Mouse (Mus musculus): ENCODE measurements around the gene Gm45783. TPM values are rescaled to one million over a fixed set of nuclear protein-coding genes. Genes with fewer than 3 reads are reported as not detected.
"Not testable (repeated sequence)": the region's sequence is repeated elsewhere in the genome, so short reads cannot be mapped to it uniquely, and the experiment has no call there.

Gene Gm45783
- not detected in 2 replicates for polyA plus RNA-seq (2011; ENCODE audit: insufficient read depth, insufficient read length, low read depth, missing spikeins)

DNA sequence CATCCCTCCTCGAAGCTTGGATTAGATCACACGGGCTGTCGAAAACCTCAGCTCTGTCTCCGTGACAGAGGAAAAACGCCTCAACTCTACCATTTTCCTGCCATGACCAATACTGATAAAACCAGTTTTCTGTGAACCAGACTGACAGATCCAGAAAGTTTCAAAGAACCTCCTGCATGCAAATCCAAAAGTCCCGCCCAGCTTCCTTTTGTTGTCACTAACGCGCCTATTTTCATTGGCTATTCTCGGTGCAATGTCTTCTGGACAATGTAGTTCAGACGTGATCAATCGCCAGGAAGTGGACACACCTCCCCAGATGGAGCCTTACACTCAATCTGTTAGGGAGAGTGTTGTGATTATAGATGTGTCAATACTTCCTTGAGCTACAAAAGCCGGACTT is at the start of gene Gm45783:
Gm45783 (minus strand) TSS at position 143 of the 400 bp plus-strand sequence.
- H3K9ac ChIP-seq (ENCODE audit: low read depth, poor library complexity, severe bottlenecking); H3K27ac ChIP-seq (ENCODE audit: insufficient read depth, low read length); H3K36me3 ChIP-seq (ENCODE audit: control insufficient read depth, insufficient read depth, low read length, poor library complexity, severe bottlenecking); H3K4me3 ChIP-seq (ENCODE audit: low read depth, low read length); H3K27me3 ChIP-seq (ENCODE audit: control insufficient read depth, insufficient read depth, low read length, poor library complexity, severe bottlenecking); H3K4me1 ChIP-seq (ENCODE audit: control insufficient read depth, insufficient read depth, low read length); H3K9me3 ChIP-seq (replicated peaks; ENCODE audit: control insufficient read depth, insufficient read depth, low read length, poor library complexity, severe bottlenecking): not testable (repeated sequence)

DNA sequence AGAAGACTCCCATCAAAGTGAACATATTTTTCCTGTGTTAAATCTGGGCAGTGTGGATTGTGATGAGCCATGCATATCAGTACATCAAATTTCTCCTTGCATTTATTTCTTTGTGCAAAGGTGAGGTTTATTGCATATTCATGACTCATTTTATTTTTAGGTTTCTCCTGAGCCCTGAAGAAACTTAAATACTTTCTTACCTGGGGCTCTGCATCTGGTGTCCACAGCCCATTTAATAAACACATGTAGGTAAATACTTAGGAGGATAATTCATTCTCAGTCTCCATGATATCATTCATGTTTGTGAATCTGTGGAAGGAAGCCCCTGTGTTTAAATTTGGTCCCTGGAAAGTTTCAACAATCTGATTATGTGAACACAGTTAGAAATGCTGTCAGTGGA is 25.2 kb upstream of the Gm45783 start, which contains the start of gene Vmn2r31:
Vmn2r31 (minus strand) TSS at position 101 of the 400 bp plus-strand sequence.
- H3K27ac ChIP-seq (ENCODE audit: insufficient read depth, low read length); H3K9me3 ChIP-seq (replicated peaks; ENCODE audit: control insufficient read depth, insufficient read depth, low read length, poor library complexity, severe bottlenecking); H3K9ac ChIP-seq (ENCODE audit: low read depth, poor library complexity, severe bottlenecking); H3K36me3 ChIP-seq (ENCODE audit: control insufficient read depth, insufficient read depth, low read length, poor library complexity, severe bottlenecking); H3K27me3 ChIP-seq (ENCODE audit: control insufficient read depth, insufficient read depth, low read length, poor library complexity, severe bottlenecking); H3K4me3 ChIP-seq (ENCODE audit: low read depth, low read length); H3K4me1 ChIP-seq (ENCODE audit: control insufficient read depth, insufficient read depth, low read length): not testable (repeated sequence)

DNA sequence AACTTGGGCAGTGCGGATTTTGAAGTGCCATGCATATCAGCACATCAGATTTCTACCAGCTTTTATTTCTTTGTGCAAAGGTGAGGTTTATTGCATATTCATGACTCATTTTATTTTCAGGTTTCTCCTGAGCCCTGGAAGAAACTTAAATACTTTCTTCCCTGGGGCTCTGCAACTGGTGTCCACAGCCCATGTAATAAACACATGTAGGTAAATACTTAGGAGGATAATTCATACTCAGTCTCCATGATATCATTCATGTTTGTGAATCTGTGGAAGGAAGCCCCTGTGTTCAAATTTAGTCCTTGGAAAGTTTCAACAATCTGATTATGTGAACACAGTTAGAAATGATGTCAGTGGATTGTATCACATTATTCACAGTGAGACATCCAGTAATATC is 36.9 kb downstream of the Gm45783 start, which contains the start of gene Vmn2r30:
Vmn2r30 (minus strand) TSS at position 101 of the 400 bp plus-strand sequence.
- not testable (repeated sequence) for H3K4me3 ChIP-seq (ENCODE audit: low read depth, low read length); H3K4me1 ChIP-seq (ENCODE audit: control insufficient read depth, insufficient read depth, low read length); H3K9me3 ChIP-seq (replicated peaks; ENCODE audit: control insufficient read depth, insufficient read depth, low read length, poor library complexity, severe bottlenecking)

DNA sequence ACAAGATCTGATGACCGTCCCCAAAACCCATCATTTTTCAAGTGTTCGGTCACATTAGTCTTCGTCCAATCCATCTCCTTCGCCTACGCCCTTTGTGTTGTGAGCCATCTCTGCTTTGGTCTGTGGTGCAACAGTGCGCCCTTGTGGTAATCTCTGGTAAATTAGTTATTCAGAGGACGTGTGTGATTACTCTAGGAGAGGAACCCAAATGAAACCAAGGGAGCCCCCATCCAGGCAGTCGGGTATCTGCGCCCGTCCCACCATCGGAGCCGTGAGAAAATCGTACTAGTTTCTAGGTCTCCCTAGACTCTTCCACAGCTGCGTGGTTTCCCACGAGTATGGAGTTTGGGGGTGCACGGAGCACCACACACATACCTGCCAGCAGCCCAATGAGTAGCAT is 78.8 kb downstream of the Gm45783 start:
- Histone ChIP-seq H3K4me1 (ENCODE audit: control insufficient read depth, insufficient read depth, low read length) (no peaks in the 10 kb centered on the region), H3K4me3 (ENCODE audit: low read depth, low read length) (no peak overlapping the region), H3K9me3 (replicated peaks; ENCODE audit: control insufficient read depth, insufficient read depth, low read length, poor library complexity, severe bottlenecking) (no peaks in the 10 kb centered on the region), H3K27ac (ENCODE audit: insufficient read depth, low read length) (no peak overlapping the region), H3K36me3 (ENCODE audit: control insufficient read depth, insufficient read depth, low read length, poor library complexity, severe bottlenecking) (no peaks in the 10 kb centered on the region; the same call in 1 of the 2 replicates), H3K27me3 (ENCODE audit: control insufficient read depth, insufficient read depth, low read length, poor library complexity, severe bottlenecking) (no peaks in the 10 kb centered on the region), H3K9ac (ENCODE audit: low read depth, poor library complexity, severe bottlenecking) (no peak overlapping the region)
- peak; percentile 44 for TF ChIP-seq CTCF (IDR thresholded peaks at IDR 0.05; ENCODE audit: low read depth, low read length)
- no peak for TF ChIP-seq POLR2A (IDR thresholded peaks at IDR 0.05; ENCODE audit: insufficient read depth, low read length)
- TF ChIP-seq EP300 (IDR thresholded peaks at IDR 0.05; ENCODE audit: insufficient read depth, low read depth, low read length): no peak

More for the DNA sequence above, 36.9 kb downstream of the Gm45783 start, which contains the start of gene Vmn2r30:
- not testable (repeated sequence) for H3K27ac ChIP-seq (ENCODE audit: insufficient read depth, low read length); H3K9ac ChIP-seq (ENCODE audit: low read depth, poor library complexity, severe bottlenecking); H3K27me3 ChIP-seq (ENCODE audit: control insufficient read depth, insufficient read depth, low read length, poor library complexity, severe bottlenecking); H3K36me3 ChIP-seq (ENCODE audit: control insufficient read depth, insufficient read depth, low read length, poor library complexity, severe bottlenecking)

Other genes starting within 250 kb of the Gm45783 start
- 1.9 and 2.2 TPM in 2 replicates for gene Zfp773, start 237.8 kb downstream of the Gm45783 start, polyA plus RNA-seq (2011; ENCODE audit: insufficient read depth, insufficient read length, low read depth, missing spikeins)
- gene Zfp418, start 203.2 kb downstream of the Gm45783 start, polyA plus RNA-seq (2011; ENCODE audit: insufficient read depth, insufficient read length, low read depth, missing spikeins): 6.5 and 7.4 TPM in 2 replicates
- 5.2 and 5.4 TPM in 2 replicates for gene Zfp772, start 164.6 kb downstream of the Gm45783 start, polyA plus RNA-seq (2011; ENCODE audit: insufficient read depth, insufficient read length, low read depth, missing spikeins)
- not detected in 2 replicates for gene Vmn2r29, start 127.2 kb downstream of the Gm45783 start, polyA plus RNA-seq (2011; ENCODE audit: insufficient read depth, insufficient read length, low read depth, missing spikeins)
- 0.38 and 0.73 TPM in 2 replicates for gene Gm45844, start 96.3 kb downstream of the Gm45783 start, polyA plus RNA-seq (2011; ENCODE audit: insufficient read depth, insufficient read length, low read depth, missing spikeins)
- gene Clcn4, start 73.7 kb downstream of the Gm45783 start, polyA plus RNA-seq (2011; ENCODE audit: insufficient read depth, insufficient read length, low read depth, missing spikeins): 9.4 and 11.3 TPM in 2 replicates
- gene Vmn2r30, start 37.0 kb downstream of the Gm45783 start, polyA plus RNA-seq (2011; ENCODE audit: insufficient read depth, insufficient read length, low read depth, missing spikeins): 0.12 TPM in 1 of 2 replicates, not detected in the other
- gene Vmn2r31, start 25.1 kb upstream of the Gm45783 start, polyA plus RNA-seq (2011; ENCODE audit: insufficient read depth, insufficient read length, low read depth, missing spikeins): 0.09 TPM in 1 of 2 replicates, not detected in the other
- gene Vmn2r32, start 105.4 kb upstream of the Gm45783 start, polyA plus RNA-seq (2011; ENCODE audit: insufficient read depth, insufficient read length, low read depth, missing spikeins): not detected in 2 replicates
- not detected in 2 replicates for gene Vmn2r33, start 192.2 kb upstream of the Gm45783 start, polyA plus RNA-seq (2011; ENCODE audit: insufficient read depth, insufficient read length, low read depth, missing spikeins)

Measured in ES-Bruce4 (cell line).